Mouse (Mus musculus): ENCODE results near the gene Lcn2.
"Not testable (repeated sequence)": the region's sequence is repeated elsewhere in the genome, so short reads cannot be mapped to it uniquely, and the experiment has no call there.

Lcn2 gene

GRCm38 (mm10) chr2:32367315-32367714, 20.7 kb downstream of the Lcn2 start:
- no peak for DNase-seq (ENCODE audit: low read depth)

GRCm38 (mm10) chr2:32364121-32364520, 23.9 kb downstream of the Lcn2 start:
- peak; percentile 26 for DNase-seq (ENCODE audit: low read depth)

DNA sequence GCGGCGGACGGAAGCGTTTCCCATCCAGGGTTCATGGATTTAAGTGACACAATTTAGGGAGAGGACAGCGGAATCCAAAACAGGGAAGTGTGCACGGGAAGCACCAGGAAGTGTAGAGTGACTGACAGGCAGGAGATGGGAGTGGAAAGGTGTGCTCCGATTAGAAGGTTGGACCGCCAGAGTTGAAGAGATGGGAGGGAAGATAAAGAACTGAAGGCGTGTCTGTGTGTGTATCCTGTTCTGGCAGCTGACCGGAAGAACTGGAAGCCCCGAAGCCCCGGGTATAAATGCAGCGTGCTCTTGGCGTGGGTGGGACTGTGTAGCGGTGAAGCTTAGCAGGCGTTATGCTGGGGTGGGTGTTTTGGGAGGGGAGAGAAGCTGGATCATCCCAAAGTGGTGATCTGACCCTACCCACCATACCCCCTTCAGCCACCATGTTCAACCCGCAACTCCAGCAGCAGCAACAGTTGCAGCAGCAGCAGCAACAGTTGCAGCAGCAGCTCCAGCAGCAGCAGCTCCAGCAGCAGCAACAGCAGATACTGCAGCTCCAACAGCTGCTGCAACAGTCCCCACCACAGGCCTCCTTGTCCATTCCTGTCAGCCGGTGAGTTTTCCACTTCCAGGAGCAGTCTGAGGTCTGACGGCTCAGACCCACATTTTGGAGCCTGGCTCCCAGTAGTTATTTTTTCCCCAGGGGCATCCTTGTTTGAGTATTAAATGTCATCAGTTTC, 24.5 kb downstream of the Lcn2 start:
- peak; percentile 70 for DNase-seq (ENCODE audit: low read depth)

GRCm38 (mm10) chr2:32362817-32363340, 25.2 kb downstream of the Lcn2 start:
- DNase-seq (ENCODE audit: low read depth), result peak; percentile 91

GRCm38 (mm10) chr2:32362274-32362673, 25.8 kb downstream of the Lcn2 start:
- not testable (repeated sequence) for DNase-seq (ENCODE audit: low read depth)

GRCm38 (mm10) chr2:32361437-32361836, 26.6 kb downstream of the Lcn2 start:
- peak; percentile 76 for DNase-seq (ENCODE audit: low read depth)

- peak; percentile 82 for DNase-seq (ENCODE audit: low read depth)
These were observed 27.3 kb downstream of the Lcn2 start for GRCm38 (mm10) chr2:32360741-32361140.

DNA sequence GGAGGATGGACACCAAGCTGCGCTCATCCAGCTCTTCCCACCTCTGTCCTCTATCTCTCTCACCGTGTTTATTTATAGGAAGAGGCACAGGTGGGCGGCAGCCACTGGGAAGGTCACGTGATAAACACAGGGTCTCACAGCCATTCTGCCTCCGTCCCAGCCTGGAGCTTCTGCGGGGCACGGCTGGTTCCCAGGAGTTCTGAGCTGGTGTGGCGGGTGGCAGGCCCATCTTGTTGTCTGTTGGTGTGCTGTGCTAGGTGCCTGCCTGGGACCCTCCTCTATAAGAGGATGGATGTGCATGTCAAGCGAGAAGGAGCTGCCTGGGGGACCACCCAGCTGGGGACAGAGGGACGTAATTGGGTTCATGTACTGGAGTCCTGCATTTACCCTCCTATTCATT, 29.7 kb downstream of the Lcn2 start:
- no peak for DNase-seq (ENCODE audit: low read depth)

DNA sequence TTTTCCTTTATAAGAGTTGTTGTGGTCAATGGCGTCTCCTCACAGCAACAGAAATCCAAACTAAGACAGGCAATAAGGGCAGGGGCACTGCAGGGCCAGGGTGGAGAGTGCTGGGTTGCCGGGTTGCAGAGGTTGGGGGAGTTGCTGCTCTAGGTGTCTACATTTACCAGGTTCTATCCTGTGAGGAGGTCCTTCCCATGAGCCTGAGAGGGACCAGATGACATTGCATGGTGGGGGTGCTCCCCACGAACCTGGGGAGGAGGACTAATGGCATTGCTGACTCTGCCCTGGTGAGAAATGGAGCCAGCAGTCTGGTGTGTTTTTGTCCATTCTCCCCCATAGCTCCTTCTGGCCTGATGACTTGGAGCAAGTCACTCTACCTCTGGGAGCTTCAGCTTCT, 30.3 kb downstream of the Lcn2 start:
- DNase-seq (ENCODE audit: low read depth), result no peak

- no peak for DNase-seq (ENCODE audit: low read depth)
These were observed 31.8 kb downstream of the Lcn2 start for GRCm38 (mm10) chr2:32356216-32356615.

DNA sequence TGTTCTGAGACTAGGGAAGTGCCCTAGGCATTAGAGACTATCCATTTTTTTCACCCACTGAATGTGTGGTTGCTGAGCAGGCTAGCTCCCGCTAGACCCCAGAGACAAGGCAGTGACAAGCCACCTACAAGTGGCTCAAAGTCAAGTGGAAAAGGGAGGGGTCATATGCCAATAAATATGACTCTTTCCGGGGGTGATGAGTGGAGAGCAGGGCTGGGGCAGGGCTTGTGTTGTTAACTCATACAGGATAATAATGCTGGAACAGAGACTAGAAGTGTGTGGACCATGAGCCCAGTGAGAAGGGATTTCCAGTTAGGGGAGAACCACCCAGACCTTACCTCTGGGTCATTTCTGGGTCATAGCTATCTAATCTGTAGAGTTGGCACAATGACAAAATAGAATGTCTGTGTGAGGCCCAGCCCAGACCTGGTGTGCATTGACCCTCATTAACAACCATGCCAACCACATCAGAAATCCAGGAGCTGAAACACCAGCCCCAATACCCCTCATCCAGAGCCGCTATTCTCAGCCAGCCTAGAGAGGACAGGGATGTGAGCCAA, 33.6 kb downstream of the Lcn2 start:
- no peak for DNase-seq (ENCODE audit: low read depth)

GRCm38 (mm10) chr2:32353836-32354235, 34.2 kb downstream of the Lcn2 start:
- no peak for DNase-seq (ENCODE audit: low read depth)

DNA sequence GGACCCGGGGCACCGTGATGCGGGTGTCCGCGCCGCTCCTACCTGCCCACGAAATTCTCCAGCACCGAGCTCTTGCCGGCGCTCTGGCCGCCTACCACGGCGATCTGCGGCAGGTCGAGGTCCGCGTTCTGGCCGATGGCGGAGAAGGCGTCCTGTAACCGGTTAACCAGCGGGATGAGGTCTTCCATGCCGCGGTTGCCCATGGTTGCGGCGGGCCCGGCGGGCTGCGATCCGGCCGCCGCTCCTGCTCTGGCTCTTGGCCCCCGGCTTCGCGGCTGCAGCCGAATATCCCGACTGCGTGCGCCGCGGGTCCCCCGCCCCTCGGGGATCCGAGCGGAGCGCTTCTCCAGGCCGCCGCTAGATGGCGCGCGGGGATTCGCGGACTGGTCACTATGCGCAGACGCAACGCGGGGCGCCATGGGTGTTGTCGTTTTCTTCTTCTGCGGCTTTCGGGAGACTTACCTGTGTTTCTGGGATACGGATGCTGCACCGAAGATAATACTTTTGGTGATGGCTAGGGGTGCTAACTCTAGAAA, 35.0 kb downstream of the Lcn2 start, which contains the start of gene Dnm1:
Gene Dnm1 (minus strand): TSS at position 332 of the 536 bp plus-strand sequence.
- DNase-seq (ENCODE audit: low read depth), result peak; percentile 89

- peak; percentile 56 for DNase-seq (ENCODE audit: low read depth)
These were observed 35.7 kb downstream of the Lcn2 start, which contains the start of gene Ciz1 for GRCm38 (mm10) chr2:32352151-32353006. Gene Ciz1, plus strand, starts transcription at chr2:32352327.

DNA sequence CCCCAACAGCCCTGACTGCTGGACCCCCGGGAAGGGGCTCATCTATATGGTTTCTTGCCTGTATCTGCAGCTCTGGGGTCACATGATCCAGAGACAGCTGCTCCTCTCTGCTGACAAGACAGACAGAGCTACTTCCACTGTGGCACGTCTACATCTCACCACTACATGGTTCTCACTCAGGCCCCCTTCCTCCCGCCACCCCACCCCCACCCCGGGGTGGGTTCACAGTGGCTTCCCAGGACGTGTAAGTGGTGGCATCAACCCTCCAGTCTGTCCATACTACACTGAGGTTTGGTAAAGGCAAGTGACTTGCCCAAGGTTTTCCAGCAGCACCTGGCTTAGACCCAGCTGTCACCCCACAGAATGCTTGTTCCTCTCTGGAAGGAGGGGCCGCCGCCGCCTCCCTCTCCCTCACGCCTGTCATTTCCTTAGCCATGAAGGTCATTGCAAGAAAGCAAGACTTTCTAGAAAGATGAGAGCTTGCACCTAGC, 36.5 kb downstream of the Lcn2 start:
- DNase-seq (ENCODE audit: low read depth), result peak; percentile 37

DNA sequence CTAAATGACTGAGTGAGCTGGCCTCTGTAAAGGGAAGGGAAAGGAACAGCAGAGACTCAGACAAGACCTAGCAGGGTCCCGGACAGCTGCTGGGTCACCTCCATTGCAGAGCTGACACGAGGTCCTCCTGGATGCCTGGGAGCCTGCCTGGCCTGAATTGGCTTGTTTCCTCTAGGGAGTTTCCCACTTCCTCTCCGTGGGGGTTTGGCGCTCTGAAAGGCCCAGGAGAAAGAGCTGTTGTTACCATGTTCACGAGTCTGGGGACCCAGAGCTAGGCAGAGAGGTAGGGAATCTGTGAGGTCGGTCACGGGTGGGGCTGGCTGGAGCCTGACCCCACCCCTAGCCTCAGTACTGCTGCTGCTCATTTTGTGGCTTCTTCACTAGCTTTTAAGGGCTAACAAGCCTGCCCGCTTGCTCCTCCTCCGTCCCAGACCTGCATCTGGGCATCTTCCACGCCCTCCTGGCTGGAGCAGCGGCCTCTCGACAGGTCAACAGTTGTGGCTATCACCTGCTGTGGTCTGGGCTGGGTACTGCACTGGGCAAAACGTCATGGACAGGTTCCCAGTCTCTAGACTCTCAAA, 37.5 kb downstream of the Lcn2 start:
- no peak for DNase-seq (ENCODE audit: low read depth)

DNA sequence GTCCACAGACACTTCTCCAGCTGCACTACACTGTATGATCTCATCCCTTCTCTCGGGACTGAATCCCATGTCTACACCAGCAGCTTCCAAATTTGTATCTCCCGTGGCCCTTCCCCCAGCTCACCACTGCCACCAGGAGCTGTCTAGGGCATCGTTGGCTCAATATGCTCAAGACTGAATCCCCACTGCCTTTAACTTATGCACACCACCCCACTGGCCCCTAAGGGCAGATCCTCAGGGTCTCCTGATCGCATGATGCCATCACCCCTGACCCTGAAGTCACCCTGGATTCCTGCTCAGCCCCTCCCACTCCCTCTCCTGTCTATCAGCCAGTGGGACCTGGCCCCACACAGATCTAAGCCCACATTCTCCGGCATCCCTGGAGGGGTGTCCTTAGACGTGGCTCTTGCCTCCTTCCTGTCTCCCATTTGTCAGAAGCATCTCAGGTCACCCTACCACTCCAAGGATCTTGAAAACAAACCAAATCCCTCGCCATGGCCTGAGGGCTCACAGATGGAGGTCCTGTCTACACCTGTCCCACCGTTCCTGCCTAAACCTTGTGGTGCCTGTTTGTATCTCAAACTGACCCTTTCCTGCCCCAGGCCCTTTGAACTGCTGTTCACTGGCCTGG, 38.3 kb downstream of the Lcn2 start:
- no peak for DNase-seq (ENCODE audit: low read depth)

DNA sequence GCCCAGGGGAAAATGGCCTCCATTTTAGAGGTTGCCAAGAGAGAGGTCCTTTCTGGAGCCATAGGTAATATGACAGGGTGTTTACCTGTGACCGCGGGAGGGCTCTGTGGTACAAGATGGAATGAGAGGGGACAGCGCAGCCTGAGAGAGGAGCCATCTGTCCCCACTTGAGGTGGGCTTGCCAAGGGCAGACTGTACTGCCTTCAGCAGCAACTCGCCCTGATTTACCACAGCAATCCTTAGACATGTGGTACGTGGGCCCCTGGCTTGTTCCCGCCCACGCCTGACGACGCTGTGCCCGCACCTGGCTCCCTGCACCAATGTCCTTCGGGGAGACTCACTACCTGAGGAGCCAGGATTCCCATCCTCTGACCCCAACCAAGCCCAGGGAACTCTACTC, 39.7 kb downstream of the Lcn2 start:
- no peak for DNase-seq (ENCODE audit: low read depth)

DNA sequence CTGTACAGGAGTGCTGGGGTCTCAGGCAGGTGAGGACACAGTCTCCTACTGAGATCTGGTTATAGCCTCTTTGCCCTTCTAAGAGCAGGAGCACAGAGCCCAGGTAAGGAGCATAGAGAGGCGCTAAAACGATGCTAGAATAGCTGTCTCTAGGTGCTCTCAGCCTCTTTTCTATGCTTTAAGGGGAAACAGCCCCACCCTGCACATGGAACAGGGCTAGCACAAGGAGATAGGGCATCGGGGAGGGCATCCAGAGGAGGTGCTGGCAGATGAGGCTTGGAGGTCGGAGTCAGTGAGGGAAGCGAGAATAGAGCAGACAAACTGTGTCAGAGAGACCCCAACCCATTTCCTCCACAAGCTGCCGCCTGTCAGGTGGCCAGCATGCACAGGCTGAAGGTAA, 41.0 kb downstream of the Lcn2 start:
- DNase-seq (ENCODE audit: low read depth), result no peak

DNA sequence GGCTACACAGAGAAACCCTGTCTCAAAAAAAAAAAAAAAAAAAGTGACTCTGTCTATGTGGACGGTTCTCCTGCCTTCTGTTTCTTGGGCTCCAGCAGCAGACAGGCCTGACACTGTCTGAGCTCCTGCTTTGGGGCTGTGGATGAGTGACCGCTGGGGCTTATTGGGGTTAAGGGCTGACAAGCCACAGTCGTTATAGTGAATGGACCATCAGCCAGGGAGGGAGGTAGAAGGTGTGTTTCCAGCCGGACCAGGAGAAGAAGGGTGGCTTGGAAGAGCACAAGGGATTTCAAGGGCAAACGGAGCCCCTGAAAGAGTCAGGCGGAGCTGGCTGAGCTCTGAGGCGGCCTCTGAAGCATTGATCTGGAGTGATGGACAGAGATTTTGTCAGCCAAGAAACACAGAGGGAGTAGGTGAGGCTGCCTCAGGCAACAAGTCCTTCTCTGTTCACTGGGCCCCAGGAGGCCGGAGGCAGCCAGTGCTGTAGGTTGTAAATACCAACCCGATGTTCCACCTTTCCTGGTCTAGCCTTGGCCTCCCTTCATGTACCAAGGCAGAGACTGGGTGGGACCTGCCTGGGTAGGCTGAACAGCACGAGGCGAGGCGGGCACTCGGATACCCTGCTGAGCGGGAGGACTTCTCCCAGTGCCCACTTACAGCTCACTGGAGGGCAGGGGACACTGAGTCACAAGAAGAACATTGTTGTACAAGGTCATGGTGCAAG, 43.3 kb downstream of the Lcn2 start:
- no peak for DNase-seq (ENCODE audit: low read depth)

DNA sequence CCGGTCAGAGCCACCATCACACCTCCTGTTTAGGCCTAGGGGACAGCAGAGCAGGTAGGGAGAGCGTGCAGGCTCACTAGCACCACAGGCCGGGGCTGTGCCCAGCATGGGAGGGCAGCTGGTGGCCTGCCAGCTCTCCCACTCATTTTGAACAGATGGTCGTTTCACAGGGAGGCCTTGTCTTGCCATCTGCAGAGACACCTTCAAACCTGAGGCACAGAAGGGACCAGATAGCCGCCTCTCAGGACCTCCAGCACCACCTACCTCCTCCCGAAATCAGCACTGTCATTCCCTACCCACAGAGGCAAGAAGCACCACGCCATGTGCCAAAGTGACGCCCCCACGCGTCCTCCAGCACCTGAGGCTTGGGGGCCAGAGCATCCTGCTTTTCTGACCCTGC, 44.0 kb downstream of the Lcn2 start:
- no peak for DNase-seq (ENCODE audit: low read depth)
